Mouse (Mus musculus) lung, postnatal 0 days (tissue): ENCODE measurements at regions not wholly inside any gene's neighbourhood (a gene's known extent, or its start where the extent isn't known, plus 50 kb on each side); places are given as distances from the start of the nearest gene placed in this dataset.

Source experiments
- CTCF ChIP-seq: IDR thresholded peaks from 2 replicates; pipeline ENCODE4 v1.5.1; 2016; ENCODE audit warnings: antibody characterized with exemption, mild to moderate bottlenecking
- EP300 ChIP-seq: IDR thresholded peaks from 2 replicates; pipeline ENCODE4 v1.6.1; 2016; ENCODE audit warnings: antibody characterized with exemption, mild to moderate bottlenecking, control low read depth

GRCm38 (mm10) chr4:10072500-10073106 lies 801.7 kb upstream of the 2610301B20Rik start:
- TF ChIP-seq EP300: no peak
- no peak for TF ChIP-seq CTCF
